Mouse (Mus musculus) stomach, postnatal 0 days (tissue): ENCODE results near the gene Dnah10.

Experiments used
- CTCF ChIP-seq: IDR thresholded peaks from 2 replicates; pipeline ENCODE4 v1.5.1; 2016; ENCODE audit warnings: antibody characterized with exemption, low read depth, mild to moderate bottlenecking, moderate library complexity
- EP300 ChIP-seq: optimal IDR thresholded peaks from 2 replicates; pipeline ENCODE3; 2016; ENCODE audit warnings: antibody characterized with exemption

DNA sequence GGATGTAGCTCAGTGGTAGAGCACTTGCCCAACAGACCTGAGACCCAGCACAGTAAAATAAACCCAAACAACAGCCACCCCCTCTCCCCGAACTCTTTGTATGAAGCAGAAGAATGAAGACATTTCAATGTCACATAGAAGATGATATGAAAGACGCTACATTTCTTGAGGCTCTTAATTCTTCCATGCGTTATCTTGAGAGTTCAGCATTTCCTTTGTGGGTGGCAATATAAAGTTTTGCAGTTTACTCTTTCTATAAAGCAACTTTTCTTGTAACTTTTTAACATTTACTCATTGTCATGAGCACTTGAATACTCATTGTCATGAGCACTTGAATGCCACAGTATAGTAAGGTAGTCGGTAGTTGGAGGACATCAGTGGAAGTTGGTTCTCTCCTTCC lies 129.3 kb downstream of the Dnah10 start:
- TF ChIP-seq CTCF (no peak), EP300 (no peak)
